Mouse (Mus musculus) 3T3-L1 (cell line): ENCODE data around the gene Cacna1d.

ENCODE experiments used
- DNase-seq: peaks from one replicate; pipeline ENCODE4 v3.0.0-alpha.2; 2015; ENCODE audit warnings: low read depth, low spot score

The Cacna1d gene

GRCm38 (mm10) chr14:30270350-30270749 is 220.9 kb downstream of the Cacna1d start:
- DNase-seq: no peak

- no peak for DNase-seq
Measured at GRCm38 (mm10) chr14:30265728-30266127, 225.5 kb downstream of the Cacna1d start.

GRCm38 (mm10) chr14:30261561-30262251 is 229.5 kb downstream of the Cacna1d start:
- no peak for DNase-seq

GRCm38 (mm10) chr14:30257626-30258025 is 233.6 kb downstream of the Cacna1d start:
- no peak for DNase-seq

- no peak for DNase-seq
Measured at GRCm38 (mm10) chr14:30256486-30256885, 234.8 kb downstream of the Cacna1d start.

- no peak for DNase-seq
Measured at GRCm38 (mm10) chr14:30255701-30256400, 235.4 kb downstream of the Cacna1d start.

- no peak for DNase-seq
Measured at GRCm38 (mm10) chr14:30254776-30255175, 236.5 kb downstream of the Cacna1d start.

GRCm38 (mm10) chr14:30252824-30253223 is 238.4 kb downstream of the Cacna1d start:
- DNase-seq: no peak

GRCm38 (mm10) chr14:30251351-30251750 is 239.9 kb downstream of the Cacna1d start:
- no peak for DNase-seq

GRCm38 (mm10) chr14:30249591-30249990 is 241.7 kb downstream of the Cacna1d start:
- no peak for DNase-seq

GRCm38 (mm10) chr14:30248811-30249210 is 242.4 kb downstream of the Cacna1d start:
- DNase-seq: no peak

GRCm38 (mm10) chr14:30248121-30248520 is 243.1 kb downstream of the Cacna1d start:
- no peak for DNase-seq

GRCm38 (mm10) chr14:30247606-30248005 is 243.6 kb downstream of the Cacna1d start:
- no peak for DNase-seq

- DNase-seq: no peak
Measured at GRCm38 (mm10) chr14:30244776-30245175, 246.5 kb downstream of the Cacna1d start.

- no peak for DNase-seq
Measured at GRCm38 (mm10) chr14:30242818-30243205, 248.4 kb downstream of the Cacna1d start.

- DNase-seq: no peak
Measured at GRCm38 (mm10) chr14:30242166-30242817, 249.0 kb downstream of the Cacna1d start.

GRCm38 (mm10) chr14:30240916-30241515 is 250.2 kb downstream of the Cacna1d start:
- DNase-seq: peak; percentile 3

GRCm38 (mm10) chr14:30238807-30239206 is 252.4 kb downstream of the Cacna1d start:
- DNase-seq: no peak

GRCm38 (mm10) chr14:30225161-30225560 is 266.1 kb downstream of the Cacna1d start:
- DNase-seq: no peak

- no peak for DNase-seq
Measured at GRCm38 (mm10) chr14:30222101-30222500, 269.2 kb downstream of the Cacna1d start.

GRCm38 (mm10) chr14:30219851-30220250 is 271.4 kb downstream of the Cacna1d start:
- DNase-seq: peak; percentile 1

GRCm38 (mm10) chr14:30218114-30218513 is 273.1 kb downstream of the Cacna1d start:
- DNase-seq: peak; percentile 69
